Mouse (Mus musculus) liver, adult 2 months (tissue): ENCODE measurements around the gene Mycbp2.

Experiments
- CTCF ChIP-seq: fragments of 200-500 bp; IDR thresholded peaks from 2 replicates; pipeline ENCODE4 v1.5.1; 2011; ENCODE audit warnings: low read depth, low read length, control low read depth
- POLR2A ChIP-seq: fragments of 200-500 bp; IDR thresholded peaks from 2 replicates; pipeline ENCODE4 v1.6.1; 2011; ENCODE audit warnings: low read length, control low read depth; ENCODE audit not compliant: insufficient read depth; ENCODE audit errors: extremely low read depth

- TF ChIP-seq CTCF, result no peak
- TF ChIP-seq POLR2A, result no peak
Measured at GRCm38 (mm10) chr14:103386871-103387270, 40.3 kb upstream of the Mycbp2 start.
